Mouse (Mus musculus): ENCODE measurements around the gene Slc39a8. TPM values are rescaled to one million over a fixed set of nuclear protein-coding genes. Genes with fewer than 3 reads are reported as not detected.

The Slc39a8 gene
- total RNA-seq, 2 experiments from 2014 or later = 2.3 to 3.1 TPM

GRCm38 (mm10) chr3:135844835-135845234, 19.8 kb downstream of the Slc39a8 start:
- no peak for DNase-seq (ENCODE audit: low spot score in 2 of 2)

GRCm38 (mm10) chr3:135845860-135846259, 20.8 kb downstream of the Slc39a8 start:
- no peak for DNase-seq (ENCODE audit: low spot score in 2 of 2)

- no peak for DNase-seq (ENCODE audit: low spot score in 2 of 2)
Measured at GRCm38 (mm10) chr3:135851607-135852006, 26.5 kb downstream of the Slc39a8 start.

DNA sequence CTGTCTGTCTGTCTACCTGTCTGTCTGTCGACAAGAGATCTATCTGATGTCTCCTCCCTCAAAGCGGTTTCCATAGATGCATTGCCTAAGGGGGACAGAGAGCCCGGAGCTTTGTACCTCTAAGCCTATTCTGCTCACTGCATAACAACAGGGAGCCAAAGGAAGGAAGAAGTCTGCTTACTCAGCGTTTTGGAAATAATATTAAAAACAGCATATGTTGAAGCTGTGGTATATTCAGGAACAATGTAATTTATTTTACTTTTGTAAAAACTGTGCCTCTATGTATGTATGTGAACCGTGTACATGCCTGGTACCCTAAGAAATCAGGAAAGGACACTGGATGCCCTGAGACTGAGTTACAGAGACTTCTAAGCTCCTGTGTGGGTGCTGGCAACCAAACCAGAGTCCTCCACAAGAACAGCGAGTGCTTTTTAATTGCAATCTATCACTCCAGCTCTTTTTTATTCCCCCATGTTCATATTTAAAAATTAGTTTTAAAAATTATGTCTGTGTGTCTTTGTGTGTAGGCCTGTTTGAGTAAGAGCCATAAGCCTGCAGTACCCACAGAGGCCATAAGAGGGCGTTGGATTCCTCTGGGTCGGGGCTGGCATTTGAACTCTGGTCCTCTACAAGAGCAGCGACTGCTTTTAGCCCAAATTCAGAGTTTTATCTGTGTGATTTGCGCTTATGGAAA, 28.7 kb downstream of the Slc39a8 start:
- no peak for DNase-seq (ENCODE audit: low spot score in 2 of 2)

GRCm38 (mm10) chr3:135854298-135854984, 29.4 kb downstream of the Slc39a8 start:
- DNase-seq (ENCODE audit: low spot score in 2 of 2) = no peak

DNA sequence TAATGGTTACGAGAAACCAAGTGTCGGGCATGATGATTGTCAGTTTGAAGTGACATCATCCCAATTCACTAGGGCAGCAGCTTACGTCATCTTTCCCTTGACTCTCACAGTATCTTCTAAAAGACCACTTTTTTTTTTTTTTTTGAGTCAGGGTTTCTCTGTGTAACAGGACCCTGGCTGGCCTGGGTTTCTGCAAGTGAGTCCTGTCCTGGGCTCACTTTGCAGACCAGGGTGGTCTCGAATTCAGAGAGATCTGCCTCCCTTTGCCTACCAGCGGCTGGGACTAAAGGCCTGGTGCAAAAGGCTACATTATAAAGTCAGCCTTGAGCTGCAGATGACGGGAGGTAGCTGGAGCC, 29.9 kb downstream of the Slc39a8 start:
- DNase-seq (ENCODE audit: low spot score in 2 of 2) = no peak

DNA sequence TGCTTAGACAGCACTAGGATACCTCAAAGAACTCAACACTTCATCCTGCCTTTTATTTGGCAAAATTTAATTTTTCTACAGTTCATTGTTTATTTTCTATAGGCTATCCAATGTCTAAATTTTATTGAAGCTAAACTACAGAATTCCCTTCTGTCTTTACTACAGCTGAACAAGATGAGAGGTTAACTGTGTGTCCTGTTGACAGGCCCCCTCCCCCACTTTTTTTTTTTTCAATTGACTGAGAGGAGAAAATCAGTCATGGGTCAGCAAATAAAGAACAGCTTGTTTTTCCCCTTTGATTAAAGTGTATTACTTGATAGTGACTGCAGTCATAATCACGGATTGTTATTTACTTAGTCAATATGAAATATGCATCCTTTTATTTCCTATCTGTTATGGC, 31.2 kb downstream of the Slc39a8 start:
- no peak for DNase-seq (ENCODE audit: low spot score in 2 of 2)

DNA sequence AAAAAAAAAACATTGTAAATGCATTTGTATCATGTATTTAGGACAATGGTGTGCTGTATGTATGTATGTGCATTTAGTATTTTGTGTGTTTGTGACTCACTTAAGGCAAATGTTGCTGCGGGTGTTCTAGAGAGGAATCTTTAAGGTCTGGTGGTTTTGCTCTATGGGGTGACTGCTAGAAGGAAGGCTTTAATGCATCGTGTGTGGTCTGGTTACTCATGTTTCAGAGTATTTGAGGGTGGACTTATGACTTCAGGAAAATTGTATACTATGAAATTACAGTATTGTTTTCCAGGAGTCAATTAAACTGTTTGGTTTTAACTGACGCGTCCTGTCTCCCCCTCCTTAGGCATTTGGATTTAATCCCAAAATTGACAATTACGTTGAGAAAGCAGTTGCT, 32.1 kb downstream of the Slc39a8 start:
- DNase-seq (ENCODE audit: low spot score in 2 of 2) = no peak

GRCm38 (mm10) chr3:135859431-135859830, 34.4 kb downstream of the Slc39a8 start:
- peak; percentile 11 to 20 for DNase-seq (ENCODE audit: low spot score in 2 of 2)

- peak; percentile 34 to 60 for DNase-seq (ENCODE audit: low spot score in 2 of 2)
Measured at GRCm38 (mm10) chr3:135862804-135863203, 37.7 kb downstream of the Slc39a8 start.

DNA sequence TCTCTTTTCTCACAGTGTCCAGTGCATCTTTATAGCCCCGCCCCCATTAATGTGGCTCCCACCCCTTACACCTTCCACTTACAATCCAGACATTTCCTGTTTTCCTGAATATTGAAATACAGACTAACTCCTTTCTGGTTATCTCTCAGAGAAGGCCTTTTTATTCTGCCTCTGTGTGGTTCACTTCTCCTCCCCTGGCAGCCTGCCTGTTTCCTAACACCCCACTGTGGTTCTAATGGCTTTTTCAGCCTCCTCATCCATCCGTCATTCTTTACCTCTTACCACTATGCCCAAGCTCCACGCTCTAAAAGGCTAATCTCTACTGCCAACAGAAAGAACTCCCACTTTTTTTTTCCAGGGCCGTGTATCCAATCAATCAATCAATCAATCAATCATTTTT, 44.0 kb downstream of the Slc39a8 start:
- no peak for DNase-seq (ENCODE audit: low spot score in 2 of 2)

GRCm38 (mm10) chr3:135872325-135872724, 47.2 kb downstream of the Slc39a8 start:
- no peak for DNase-seq (ENCODE audit: low spot score in 2 of 2)

DNA sequence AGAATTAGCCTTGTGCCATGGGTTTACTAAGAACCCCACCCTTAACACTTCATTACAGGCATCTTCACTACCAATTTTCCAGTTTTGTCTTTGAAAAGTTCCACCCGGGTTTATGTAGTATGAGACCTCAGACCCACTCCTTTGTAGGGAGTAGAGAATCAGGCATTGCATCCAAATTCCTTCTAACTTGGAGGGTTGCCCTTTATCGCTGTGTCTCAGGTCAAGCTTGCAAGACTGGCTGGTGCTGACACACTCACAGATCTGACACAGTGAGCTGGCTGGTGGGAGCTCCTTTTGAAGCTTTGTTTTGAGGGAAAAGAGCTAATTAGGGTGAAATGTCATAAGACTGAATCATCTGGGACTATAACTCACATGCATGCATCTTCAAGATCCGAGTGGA, 48.5 kb downstream of the Slc39a8 start:
- DNase-seq (ENCODE audit: low spot score in 2 of 2) = no peak

- DNase-seq (ENCODE audit: low spot score in 2 of 2) = no peak
Measured at GRCm38 (mm10) chr3:135878048-135878447, 53.0 kb downstream of the Slc39a8 start.

- DNase-seq (ENCODE audit: low spot score in 2 of 2) = no peak
Measured at GRCm38 (mm10) chr3:135885927-135886658, 61.0 kb downstream of the Slc39a8 start.

- peak; percentile 90 to 91 for DNase-seq (ENCODE audit: low spot score in 2 of 2)
Measured at GRCm38 (mm10) chr3:135886659-135887027, 61.6 kb downstream of the Slc39a8 start.

GRCm38 (mm10) chr3:135887033-135887855, 62.2 kb downstream of the Slc39a8 start:
- DNase-seq (ENCODE audit: low spot score in 2 of 2) = no peak

GRCm38 (mm10) chr3:135887856-135888155, 62.7 kb downstream of the Slc39a8 start:
- no peak for DNase-seq (ENCODE audit: low spot score in 2 of 2)

DNA sequence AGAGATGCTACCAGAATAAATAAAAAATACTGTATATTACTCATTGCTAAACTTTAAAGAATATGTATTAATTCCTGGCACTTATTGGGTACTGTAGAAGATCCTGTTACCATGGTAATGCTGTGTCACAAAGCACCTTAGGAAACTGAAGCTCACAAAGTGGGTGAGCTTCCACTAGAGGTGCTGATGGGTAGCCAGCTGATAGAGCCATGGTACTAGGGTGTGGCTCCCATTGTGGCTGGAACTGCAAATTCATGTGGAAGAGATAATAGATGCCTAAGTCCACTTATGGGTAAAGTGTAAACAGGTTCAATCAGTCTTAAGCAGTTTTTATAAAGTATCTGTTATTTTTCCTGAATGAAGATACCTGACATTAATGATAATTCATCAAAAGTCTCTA, 64.3 kb downstream of the Slc39a8 start:
- no peak for DNase-seq (ENCODE audit: low spot score in 2 of 2)

- DNase-seq (ENCODE audit: low spot score in 2 of 2) = no peak
Measured at GRCm38 (mm10) chr3:135903366-135903765, 78.3 kb downstream of the Slc39a8 start.

DNA sequence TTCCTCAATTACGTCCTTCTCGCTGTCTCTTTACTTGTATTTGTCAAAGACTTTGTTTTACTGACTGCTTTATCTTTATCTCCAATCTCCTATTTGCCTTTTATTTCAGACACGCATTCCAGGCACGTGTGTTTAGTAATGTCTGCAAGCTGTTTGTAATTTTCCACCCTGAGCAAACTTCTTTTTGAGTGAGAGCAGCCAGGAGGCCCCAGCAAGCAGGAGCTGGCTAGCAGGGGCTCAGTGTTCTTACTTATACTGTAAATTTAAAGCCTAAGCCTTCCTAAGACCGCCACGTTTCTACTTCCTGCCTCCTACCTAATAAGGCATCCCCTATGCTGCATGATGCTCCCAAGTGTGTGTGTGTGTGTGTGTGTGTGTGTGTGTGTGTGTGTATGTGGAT, 79.8 kb downstream of the Slc39a8 start:
- DNase-seq (ENCODE audit: low spot score in 2 of 2) = no peak

- no peak for DNase-seq (ENCODE audit: low spot score in 2 of 2)
Measured at GRCm38 (mm10) chr3:135905729-135906128, 80.7 kb downstream of the Slc39a8 start.

All from left cerebral cortex, adult 18-20 months (tissue).